ENCODE assay signal across 19 mouse cellular contexts in the genomic region with DNA sequence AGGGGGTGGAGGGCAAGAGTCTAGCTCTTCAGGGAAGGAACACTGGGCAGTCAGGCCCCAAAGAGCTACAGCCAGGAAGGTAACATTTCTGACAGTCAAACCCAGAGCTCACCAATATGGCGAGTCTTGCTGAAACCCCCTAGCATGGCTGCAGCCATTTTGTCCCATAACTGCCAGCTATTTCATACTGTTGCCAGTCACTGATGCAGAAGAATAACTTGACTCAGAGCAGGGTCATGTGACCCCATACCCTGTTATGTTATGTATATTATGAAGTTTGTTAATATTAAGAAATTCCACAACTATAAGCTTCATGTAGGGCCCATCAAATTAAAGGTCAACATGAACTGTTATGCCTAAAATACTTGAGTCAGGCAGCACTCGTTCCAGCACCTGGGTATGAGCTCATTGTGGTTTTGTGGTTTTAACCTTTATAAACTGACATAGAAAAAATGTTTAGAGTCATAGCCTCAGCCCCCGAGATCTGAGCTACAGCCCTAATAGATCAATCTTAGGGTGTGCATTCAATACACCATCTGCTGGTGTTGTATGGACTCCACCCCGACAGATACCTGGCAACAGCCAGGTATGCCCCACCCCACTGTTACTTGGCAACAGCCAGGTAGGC. TPM values are rescaled to one million over a fixed set of nuclear protein-coding genes. Genes with fewer than 3 reads are reported as not detected.
DNase-seq lines count a peak whose midpoint lies in the region; ATAC-seq and TF ChIP-seq lines count a peak whose summit lies in the region.
"Had no signal": no experiment of that assay in that cellular context is flagged by ENCODE, and none has a peak within 500 bp of the region (broad histone marks: within the 10 kb centered on the region; RNA-seq: fewer than 3 reads in every experiment).

No protein-coding gene starts in this region.

- no peak overlapping the region for H3K9ac ChIP-seq in CH12.LX (ENCODE audit: insufficient read depth, low read depth)
- H3K9ac ChIP-seq in heart, embryonic 12.5 days, result no peak overlapping the region
- H3K9ac ChIP-seq: heart, embryonic 13.5 days; intestine, embryonic 15.5 days; liver, embryonic 14.5 days; stomach, embryonic 15.5 days had no signal

- no peak for TF ChIP-seq POLR2A in CH12.LX (IDR thresholded peaks at IDR 0.05; ENCODE audit: low read depth, low read length)

- TF ChIP-seq EP300 in CH12.LX (IDR thresholded peaks at IDR 0.05; ENCODE audit: low read length), result peak; percentile 85

- dilution Hi-C loops in CH12.LX (cut with MboI; ENCODE audit: extremely low pct_ligation_motif_present, extremely low pct_unique_long_range_greater_than_20kb, low sequenced_read_pairs), result no loop called here

- no peak overlapping the region for H3K4me2 ChIP-seq in CH12.LX (ENCODE audit: insufficient read depth, low read depth, poor library complexity, severe bottlenecking)
- H3K4me2 ChIP-seq in heart, embryonic 12.5 days, result no peak overlapping the region
- H3K4me2 ChIP-seq: heart, embryonic 13.5 days; intestine, embryonic 15.5 days; stomach, embryonic 15.5 days had no signal

- peaks cover 9% of the 10 kb centered on the region for H3K9me3 ChIP-seq in CH12.LX (replicated peaks; ENCODE audit: low read length)
- 0 out of 2 replicates have a peak, but pooled peaks cover 2% of the 10 kb centered on the region for H3K9me3 ChIP-seq in heart, embryonic 12.5 days (replicated peaks)
- H3K9me3 ChIP-seq: embryonic facial prominence, embryonic 10.5 days; heart, embryonic 13.5 days; intestine, embryonic 15.5 days; midbrain, embryonic 10.5 days; stomach, embryonic 15.5 days had no signal

- H3K27me3 ChIP-seq in CH12.LX (replicated peaks), result no peaks in the 10 kb centered on the region
- H3K27me3 ChIP-seq in heart, embryonic 12.5 days (replicated peaks), result peaks cover 57% of the 10 kb centered on the region
- H3K27me3 ChIP-seq: stomach, embryonic 15.5 days had no signal

- H3K4me3 ChIP-seq in CH12.LX (replicated peaks in 1 of 3; ENCODE audit: low read depth in 2 of 3, low read length in 2 of 3, poor library complexity in 1 of 3), result no peak overlapping the region
- no peak overlapping the region for H3K4me3 ChIP-seq in heart, embryonic 12.5 days
- H3K4me3 ChIP-seq: embryonic facial prominence, embryonic 10.5 days; heart, embryonic 13.5 days; intestine, embryonic 15.5 days; layer of hippocampus, adult 2 months; left cerebral cortex, adult 2 months; midbrain, embryonic 10.5 days; stomach, embryonic 15.5 days had no signal

- ATAC-seq in heart, embryonic 12.5 days (ENCODE audit: insufficient number of reproducible peaks, low FRiP score), result no peak
- ATAC-seq: intestine, embryonic 15.5 days had no signal

- peak; percentile 73 for DNase-seq in thymus, postnatal 0 days (ENCODE audit: low spot score)
- DNase-seq in thymus, postnatal 36 days, result no peak
- DNase-seq in CH12.LX (ENCODE audit: extremely low read depth) (peak; percentile 78), adipocyte (ENCODE audit: low spot score) (no peak)
- peak; percentile 59 for DNase-seq in induced T-regulatory cell, adult 2 months (ENCODE audit: low read depth)
- no peak for DNase-seq in gastrocnemius, postnatal 25 days
- DNase-seq: adrenal gland, postnatal 36 days; cerebellum, postnatal 10 days; lung, postnatal 10 days had no signal

- no peak for TF ChIP-seq CTCF in CH12.LX (conservative IDR thresholded peaks at IDR 0.05 in 1 of 2, IDR thresholded peaks at IDR 0.05 in 1 of 2; ENCODE audit: low read depth in 2 of 2, low read length in 2 of 2)

- peaks cover 25 to 95% of the 10 kb centered on the region in 2 experiments for H3K4me1 ChIP-seq in CH12.LX (ENCODE audit: control insufficient read depth in 1 of 2, insufficient read depth in 2 of 2)
- H3K4me1 ChIP-seq in heart, embryonic 12.5 days (replicated peaks), result peaks cover 20% of the 10 kb centered on the region

- in situ Hi-C loops in CH12.LX (cut with MboI; ENCODE audit: low pct_ligation_motif_present, low pct_unique_long_range_greater_than_20kb, low sequenced_read_pairs), result loop anchor here (5.0 to 25.0 kb wide), 3 partner anchors 61 to 284 kb away; partner anchors contain the start of genes Psen2 and Stum

- H3K79me2 ChIP-seq in CH12.LX (replicated peaks; ENCODE audit: control insufficient read depth, extremely low read depth, insufficient read depth, poor library complexity, severe bottlenecking), result no peaks in the 10 kb centered on the region

- 72% methylated on average over 4 of the region's 4 CpGs for WGBS in heart, embryonic 12.5 days

- TF ChIP-seq RAD21 in CH12.LX (IDR thresholded peaks at IDR 0.05; ENCODE audit: low read depth, low read length), result no peak; the same call in 1 of the 2 replicates

- H3K27ac ChIP-seq in CH12.LX (ENCODE audit: insufficient read depth, low read depth), result peak overlapping the region; percentile 5; the same call in 1 of the 2 replicates
- no peak overlapping the region for H3K27ac ChIP-seq in heart, embryonic 12.5 days (ENCODE audit: poor library complexity, severe bottlenecking)
- H3K27ac ChIP-seq: embryonic facial prominence, embryonic 10.5 days; heart, embryonic 13.5 days; intestine, embryonic 15.5 days; kidney, postnatal 0 days; layer of hippocampus, adult 2 months; left cerebral cortex, adult 2 months; liver, embryonic 14.5 days; midbrain, embryonic 10.5 days; stomach, embryonic 15.5 days had no signal

- no peaks in the 10 kb centered on the region for H3K36me3 ChIP-seq in CH12.LX (replicated peaks in 1 of 2; ENCODE audit: control insufficient read depth in 1 of 2, insufficient read depth in 1 of 2, low read length in 1 of 2)
- no peaks in the 10 kb centered on the region for H3K36me3 ChIP-seq in heart, embryonic 12.5 days
- H3K36me3 ChIP-seq: embryonic facial prominence, embryonic 10.5 days; heart, embryonic 13.5 days; intestine, embryonic 15.5 days; midbrain, embryonic 10.5 days; stomach, embryonic 15.5 days had no signal

TF ChIP-seq in CH12.LX, 34 proteins besides CTCF, POLR2A, EP300 and RAD21:
- 0 out of 2 replicates have a peak, but pooled peaks have one; percentile 18 for TF ChIP-seq RCOR1 (conservative IDR thresholded peaks at IDR 0.05; ENCODE audit: low read depth, low read length)
- 0 out of 2 replicates have a peak, but pooled peaks have one; percentile 17 for TF ChIP-seq NRF1 (IDR thresholded peaks at IDR 0.05; ENCODE audit: low read depth, low read length)
- peak; percentile 71 for TF ChIP-seq ZNF384 (IDR thresholded peaks at IDR 0.05; ENCODE audit: low read depth, low read length)
- TF ChIP-seq ZC3H11A (IDR thresholded peaks at IDR 0.05; ENCODE audit: low read depth, low read length), result no peak
- TF ChIP-seq ELF1 (IDR thresholded peaks at IDR 0.05; ENCODE audit: low read depth, low read length), result no peak
- TF ChIP-seq SMC3 (IDR thresholded peaks at IDR 0.05; ENCODE audit: low read depth, low read length), result no peak; the same call in 1 of the 2 replicates
- TF ChIP-seq MYC (IDR thresholded peaks at IDR 0.05; ENCODE audit: low read depth, low read length), result peak; percentile 47; the same call in 1 of the 2 replicates
- TF ChIP-seq TCF12 (IDR thresholded peaks at IDR 0.05; ENCODE audit: low read depth, low read length), result peak; percentile 60
- TF ChIP-seq ZKSCAN1 (IDR thresholded peaks at IDR 0.05; ENCODE audit: borderline replicate concordance, low read depth, low read length), result no peak
- TF ChIP-seq JUN (IDR thresholded peaks at IDR 0.05; ENCODE audit: insufficient read depth, low read depth, low read length), result peak; percentile 88
- TF ChIP-seq ETS1 (conservative IDR thresholded peaks at IDR 0.05; ENCODE audit: low read depth, low read length), result peak; percentile 84
- no peak for TF ChIP-seq HCFC1 (IDR thresholded peaks at IDR 0.05; ENCODE audit: low read depth, low read length)
- peak; percentile 85 for TF ChIP-seq BHLHE40 (IDR thresholded peaks at IDR 0.05; ENCODE audit: low read depth, low read length)
- TF ChIP-seq MEF2A (IDR thresholded peaks at IDR 0.05; ENCODE audit: borderline replicate concordance, low read depth, low read length), result peak; percentile 85
- peak; percentile 19; the same call in 1 of the 2 replicates for TF ChIP-seq USF1 (IDR thresholded peaks at IDR 0.05; ENCODE audit: low read depth, low read length)
- TF ChIP-seq MAFK (IDR thresholded peaks at IDR 0.05; ENCODE audit: insufficient replicate concordance, low read length), result 0 out of 2 replicates have a peak, but pooled peaks have one; percentile 54
- TF ChIP-seq JUND (conservative IDR thresholded peaks at IDR 0.05; ENCODE audit: low read depth, low read length), result peak; percentile 89
- TF ChIP-seq ZMIZ1 (IDR thresholded peaks at IDR 0.05; ENCODE audit: low read depth, low read length), result no peak
- 0 out of 2 replicates have a peak, but pooled peaks have one; percentile 16 for TF ChIP-seq TBP (conservative IDR thresholded peaks at IDR 0.05; ENCODE audit: low read depth, low read length)

RNA-seq across cellular contexts. Expression of gene Parp1, which starts 22.7 kb away (rescaled TPM):
- 86.1 and 90.0 TPM in 2 replicates for polyA plus RNA-seq in thymus, postnatal 0 days (2015; fragmentation: Nextera tagmentation; extraction: Ambion mirVana)
- total RNA-seq in CH12.LX (2012; rRNA removed), result 313 and 333 TPM in 2 replicates
- 304 and 310 TPM in 2 replicates for total RNA-seq in CH12.LX (2014; rRNA removed)
- polyA plus RNA-seq in CH12.LX (2012; ENCODE audit: insufficient read length, low read depth), result 310 and 344 TPM in 2 replicates
- 105 and 118 TPM in 2 replicates for polyA plus RNA-seq in heart, embryonic 12.5 days (2016; fragmentation: Nextera tagmentation; extraction: Ambion mirVana)
- total RNA-seq in gastrocnemius, postnatal 25 days (2021), result 10 to 100 TPM; 50.8 to 52.7 TPM

Comparison
In these comparisons a context has a peak if more than half of its experiments do, and no peak if none do; other contexts are left out.
1. DNase-seq: peak in thymus, postnatal 0 days (single experiment), CH12.LX (single experiment) and induced T-regulatory cell, adult 2 months (single experiment); none in thymus, postnatal 36 days (0 of 2), adipocyte (single experiment) and gastrocnemius, postnatal 25 days (single experiment).